Mouse (Mus musculus): ENCODE results near the gene Pdx1. TPM values are rescaled to one million over a fixed set of nuclear protein-coding genes. Genes with fewer than 3 reads are reported as not detected.

Gene Pdx1
- polyA plus RNA-seq, 1 experiment from 2014 or later, result not detected

- H3K4me2 ChIP-seq (ENCODE audit: low read length), result no peak overlapping the region
- DNase-seq, result no peak
- H3K4me1 ChIP-seq (ENCODE audit: control insufficient read depth, insufficient read depth, low read length), result no peaks in the 10 kb centered on the region
- no peak overlapping the region for H3K27ac ChIP-seq (replicated peaks; ENCODE audit: low read depth, low read length)
- no peaks in the 10 kb centered on the region for H3K9me3 ChIP-seq (ENCODE audit: control insufficient read depth, low read length)
- no peaks in the 10 kb centered on the region for H3K36me3 ChIP-seq (ENCODE audit: control insufficient read depth, insufficient read depth, low read length)
- no peak for ATAC-seq (ENCODE audit: low FRiP score, low TSS enrichment)
- H3K27me3 ChIP-seq (ENCODE audit: control insufficient read depth, insufficient read depth, low read length), result peaks cover 91% of the 10 kb centered on the region
- WGBS, result under 1% methylated on average over 25 of the region's 25 CpGs
- H3K9ac ChIP-seq (replicated peaks; ENCODE audit: low read length), result no peak overlapping the region
- H3K4me3 ChIP-seq (replicated peaks; ENCODE audit: low read depth, low read length), result no peak overlapping the region
These were observed 45.8 kb downstream of the Pdx1 start for GRCm38 (mm10) chr5:147315432-147316075.

DNA sequence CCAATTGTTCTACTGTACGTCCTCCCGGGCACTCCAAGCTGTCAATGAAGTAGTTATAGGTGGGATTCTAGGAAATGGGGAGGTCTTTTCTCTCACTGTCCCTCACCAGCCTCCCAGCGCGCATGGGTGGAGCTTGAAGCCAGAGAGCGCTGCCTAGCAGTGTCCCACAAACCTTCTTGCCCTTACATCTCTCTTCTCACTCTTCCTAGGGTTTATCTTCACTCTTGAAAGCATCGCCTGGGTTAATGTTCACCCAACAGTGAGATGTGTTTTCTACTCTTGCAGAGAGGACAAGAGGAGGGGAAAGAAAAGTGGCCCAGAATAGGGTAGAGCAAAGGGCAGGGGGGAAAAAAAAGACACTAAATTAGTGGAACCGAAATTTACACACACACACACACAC is 47.6 kb downstream of the Pdx1 start:
- Histone ChIP-seq H3K36me3 (ENCODE audit: control insufficient read depth, insufficient read depth, low read length) (no peaks in the 10 kb centered on the region), H3K4me3 (replicated peaks; ENCODE audit: low read depth, low read length) (no peak overlapping the region), H3K9ac (replicated peaks; ENCODE audit: low read length) (no peak overlapping the region), H3K4me2 (ENCODE audit: low read length) (no peak overlapping the region), H3K27me3 (ENCODE audit: control insufficient read depth, insufficient read depth, low read length) (peaks cover 87% of the 10 kb centered on the region), H3K27ac (replicated peaks; ENCODE audit: low read depth, low read length) (no peak overlapping the region), H3K4me1 (ENCODE audit: control insufficient read depth, insufficient read depth, low read length) (no peaks in the 10 kb centered on the region), H3K9me3 (ENCODE audit: control insufficient read depth, low read length) (no peaks in the 10 kb centered on the region)
- ATAC-seq (ENCODE audit: low FRiP score, low TSS enrichment) (no peak), DNase-seq (no peak)
- 5% methylated on average over 7 of the region's 7 CpGs for WGBS

- H3K9ac ChIP-seq (replicated peaks; ENCODE audit: low read length), result no peak overlapping the region
- H3K27ac ChIP-seq (replicated peaks; ENCODE audit: low read depth, low read length), result no peak overlapping the region
- no peaks in the 10 kb centered on the region for H3K36me3 ChIP-seq (ENCODE audit: control insufficient read depth, insufficient read depth, low read length)
- ATAC-seq (ENCODE audit: low FRiP score, low TSS enrichment) (no peak), DNase-seq (no peak)
- no peaks in the 10 kb centered on the region for H3K4me1 ChIP-seq (ENCODE audit: control insufficient read depth, insufficient read depth, low read length)
- no peak overlapping the region for H3K4me3 ChIP-seq (replicated peaks; ENCODE audit: low read depth, low read length)
- H3K27me3 ChIP-seq (ENCODE audit: control insufficient read depth, insufficient read depth, low read length), result peaks cover 89% of the 10 kb centered on the region
- WGBS, result 24% methylated on average over 7 of the region's 7 CpGs
- no peak overlapping the region for H3K4me2 ChIP-seq (ENCODE audit: low read length)
- no peaks in the 10 kb centered on the region for H3K9me3 ChIP-seq (ENCODE audit: control insufficient read depth, low read length)
These were observed 48.2 kb downstream of the Pdx1 start for GRCm38 (mm10) chr5:147317991-147318390.

DNA sequence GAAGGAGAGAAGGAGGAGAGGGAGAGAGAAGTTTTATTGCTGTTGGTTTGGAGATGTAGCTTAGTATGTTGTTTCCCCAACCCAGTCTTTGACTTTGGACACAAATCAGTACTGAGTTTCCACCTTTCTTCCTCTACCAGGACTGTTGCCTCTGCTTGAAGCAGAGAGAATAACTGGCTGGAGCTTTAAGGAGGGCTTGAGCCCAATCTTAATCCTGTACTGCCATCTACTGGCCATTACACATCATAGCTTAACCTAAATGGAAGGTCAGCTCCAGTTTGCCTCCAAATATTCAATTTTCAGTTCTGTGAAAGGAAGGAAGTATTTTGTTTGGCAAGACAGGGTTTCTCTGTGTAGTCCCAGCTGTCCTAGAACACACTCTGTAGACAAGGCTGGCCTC is 49.9 kb downstream of the Pdx1 start:
- no peak overlapping the region for H3K4me3 ChIP-seq (replicated peaks; ENCODE audit: low read depth, low read length)
- H3K4me2 ChIP-seq (ENCODE audit: low read length), result no peak overlapping the region
- no peaks in the 10 kb centered on the region for H3K9me3 ChIP-seq (ENCODE audit: control insufficient read depth, low read length)
- no peaks in the 10 kb centered on the region for H3K4me1 ChIP-seq (ENCODE audit: control insufficient read depth, insufficient read depth, low read length)
- no peaks in the 10 kb centered on the region for H3K36me3 ChIP-seq (ENCODE audit: control insufficient read depth, insufficient read depth, low read length)
- H3K9ac ChIP-seq (replicated peaks; ENCODE audit: low read length), result no peak overlapping the region
- H3K27ac ChIP-seq (replicated peaks; ENCODE audit: low read depth, low read length), result no peak overlapping the region
- peak; percentile 93 for DNase-seq
- H3K27me3 ChIP-seq (ENCODE audit: control insufficient read depth, insufficient read depth, low read length), result peaks cover 74% of the 10 kb centered on the region
- no peak for ATAC-seq (ENCODE audit: low FRiP score, low TSS enrichment)

DNA sequence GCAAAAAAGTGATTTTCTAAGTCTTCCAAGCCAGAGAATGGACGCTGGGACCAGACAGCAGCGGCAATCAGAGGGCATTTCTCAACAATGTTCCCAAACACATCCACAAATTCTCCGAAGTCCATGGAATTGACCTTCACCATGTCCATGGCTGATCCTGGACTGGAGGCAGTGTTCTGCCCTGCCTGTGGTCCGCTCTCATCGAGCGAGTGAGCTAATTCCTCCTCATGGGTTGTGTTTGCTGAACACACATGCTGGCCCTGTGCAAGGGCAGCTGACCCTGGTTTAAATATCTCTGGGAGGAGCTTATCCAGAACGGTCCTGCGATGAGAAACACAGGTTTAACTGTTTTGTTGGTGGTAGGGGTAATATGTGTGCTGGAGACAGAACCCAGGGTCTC is 52.4 kb downstream of the Pdx1 start, which contains the start of gene Urad:
Gene Urad, minus strand, starts transcription at position 258 of the 400 bp plus-strand sequence.
- Histone ChIP-seq H3K27ac (replicated peaks; ENCODE audit: low read depth, low read length) (no peak within 1 kb of the TSS), H3K9ac (replicated peaks; ENCODE audit: low read length) (no peak within 1 kb of the TSS), H3K36me3 (ENCODE audit: control insufficient read depth, insufficient read depth, low read length) (no peaks in the 10 kb centered on the region), H3K4me2 (ENCODE audit: low read length) (no peak within 1 kb of the TSS), H3K4me1 (ENCODE audit: control insufficient read depth, insufficient read depth, low read length) (no peaks in the 10 kb centered on the region), H3K27me3 (ENCODE audit: control insufficient read depth, insufficient read depth, low read length) (peaks cover 48% of the 10 kb centered on the region), H3K4me3 (replicated peaks; ENCODE audit: low read depth, low read length) (no peak within 1 kb of the TSS), H3K9me3 (ENCODE audit: control insufficient read depth, low read length) (no peaks in the 10 kb centered on the region)
- DNase-seq (no peak), ATAC-seq (ENCODE audit: low FRiP score, low TSS enrichment) (no peak)
- WGBS, result 71% methylated on average over 8 of the region's 8 CpGs

DNA sequence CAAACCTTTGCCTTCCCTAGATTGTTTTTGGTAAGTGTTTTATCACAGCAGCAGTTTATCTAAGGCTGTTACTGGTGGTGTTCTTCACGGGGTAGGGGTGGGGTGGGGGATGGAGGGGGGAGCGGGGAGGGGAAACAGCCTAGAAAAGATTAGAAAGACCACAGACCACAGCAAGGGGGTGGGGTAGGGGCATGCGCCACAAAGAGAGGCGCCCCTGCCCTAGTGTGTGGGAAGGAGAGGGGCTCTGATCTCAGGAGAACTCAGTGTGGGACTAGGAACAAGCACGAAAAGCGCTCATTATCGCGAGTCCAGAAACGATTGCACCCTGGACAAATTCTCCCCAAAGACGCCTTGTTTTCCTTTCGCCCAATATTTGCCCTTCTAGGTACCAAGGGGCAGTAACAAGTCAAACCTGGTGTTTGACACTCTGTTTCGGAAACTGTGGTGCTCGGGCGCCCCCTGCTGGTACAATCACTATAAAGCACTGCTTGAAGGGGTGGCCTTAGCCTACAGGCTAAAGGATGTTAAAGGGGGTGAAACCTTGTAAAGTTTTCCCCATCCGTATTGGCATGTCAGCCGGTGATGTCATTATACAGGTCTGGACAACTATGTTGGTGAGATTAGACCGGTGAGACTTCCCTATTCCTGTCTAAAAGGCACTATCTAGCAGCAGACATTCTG is 53.6 kb downstream of the Pdx1 start:
- Histone ChIP-seq H3K27me3 (ENCODE audit: control insufficient read depth, insufficient read depth, low read length) (peaks cover 36% of the 10 kb centered on the region), H3K9ac (replicated peaks; ENCODE audit: low read length) (no peak overlapping the region), H3K36me3 (ENCODE audit: control insufficient read depth, insufficient read depth, low read length) (no peaks in the 10 kb centered on the region), H3K9me3 (ENCODE audit: control insufficient read depth, low read length) (no peaks in the 10 kb centered on the region), H3K27ac (replicated peaks; ENCODE audit: low read depth, low read length) (no peak overlapping the region), H3K4me2 (ENCODE audit: low read length) (no peak overlapping the region), H3K4me1 (ENCODE audit: control insufficient read depth, insufficient read depth, low read length) (no peaks in the 10 kb centered on the region), H3K4me3 (replicated peaks; ENCODE audit: low read depth, low read length) (no peak overlapping the region)
- ATAC-seq (ENCODE audit: low FRiP score, low TSS enrichment), result no peak; the same call in 1 of the 2 replicates
- WGBS, result 23% methylated on average over 17 of the region's 17 CpGs
- peak; percentile 83 for DNase-seq

Small RNA genes lying within 50 kb of the gene (microRNA-seq; reads per million reads assigned to microRNA genes)
- gene Mir7k, result not detected

Other genes with a start within 250 kb of the Pdx1 start
- gene Lnx2, start 193.4 kb upstream of the Pdx1 start, polyA plus RNA-seq (2014; fragmentation: Nextera tagmentation; extraction: Ambion mirVana), result 4.1 and 5.2 TPM in 2 replicates
- 102 and 107 TPM in 2 replicates for gene Polr1d, start 192.9 kb upstream of the Pdx1 start, polyA plus RNA-seq (2014; fragmentation: Nextera tagmentation; extraction: Ambion mirVana)
- gene Gsx1, start 81.3 kb upstream of the Pdx1 start, polyA plus RNA-seq (2014; fragmentation: Nextera tagmentation; extraction: Ambion mirVana), result 5.7 and 8.6 TPM in 2 replicates
- not detected in 2 replicates for gene Cdx2, start 37.3 kb downstream of the Pdx1 start, polyA plus RNA-seq (2014; fragmentation: Nextera tagmentation; extraction: Ambion mirVana)
- not detected in 2 replicates for gene Urad, start 52.5 kb downstream of the Pdx1 start, polyA plus RNA-seq (2014; fragmentation: Nextera tagmentation; extraction: Ambion mirVana)
- 0.27 and 0.34 TPM in 2 replicates for gene Flt3, start 130.5 kb downstream of the Pdx1 start, polyA plus RNA-seq (2014; fragmentation: Nextera tagmentation; extraction: Ambion mirVana)
- 64.8 and 69.5 TPM in 2 replicates for gene Pan3, start 160.2 kb downstream of the Pdx1 start, polyA plus RNA-seq (2014; fragmentation: Nextera tagmentation; extraction: Ambion mirVana)